Mouse (Mus musculus) heart, adult 2 months (tissue): ENCODE data around the gene Mllt3. TPM values are rescaled to one million over a fixed set of nuclear protein-coding genes. Genes with fewer than 3 reads are reported as not detected.

Experiments used
- DNase-seq, 2 experiments: peaks; one replicate each; pipeline ENCODE4 v3.0.0; 2021
- H3K27ac ChIP-seq: fragments of 200-600 bp; 2 replicates; pipeline ENCODE4 v1.8.1; 2022
- H3K27me3 ChIP-seq: fragments of 200-500 bp; 2 replicates; pipeline ENCODE4 v1.6.1; 2012; ENCODE audit warnings: mild to moderate bottlenecking, low read length, inconsistent platforms, mixed read lengths; ENCODE audit not compliant: control insufficient read depth, insufficient read depth
- H3K36me3 ChIP-seq: fragments of 200-500 bp; 2 replicates; pipeline ENCODE4 v1.6.1; 2012; ENCODE audit warnings: low read length, inconsistent platforms; ENCODE audit not compliant: control insufficient read depth, insufficient read depth
- H3K4me1 ChIP-seq: fragments of 200-500 bp; 2 replicates; pipeline ENCODE4 v1.6.1; 2011; ENCODE audit warnings: low read length; ENCODE audit not compliant: control insufficient read depth, insufficient read depth
- H3K4me3 ChIP-seq: fragments of 200-600 bp; 2 replicates; pipeline ENCODE4 v1.8.1; 2022
- H3K79me2 ChIP-seq: fragments of 200-500 bp; replicated peaks from 2 replicates; pipeline ENCODE4 v1.6.1; 2012; ENCODE audit warnings: mild to moderate bottlenecking, inconsistent platforms, low read length, moderate library complexity, mixed read lengths; ENCODE audit not compliant: control insufficient read depth, insufficient read depth
- H3K9ac ChIP-seq: fragments of 200-500 bp; 2 replicates; pipeline ENCODE4 v1.6.1; 2012; ENCODE audit warnings: low read depth, mild to moderate bottlenecking, control low read depth, inconsistent platforms, low read length, mixed read lengths
- CTCF ChIP-seq: fragments of 200-600 bp; IDR thresholded peaks from 2 replicates; pipeline ENCODE4 v1.8.1; 2022; ENCODE audit warnings: antibody characterized with exemption, mild to moderate bottlenecking, moderate library complexity
- EP300 ChIP-seq: fragments of 200-500 bp; IDR thresholded peaks from 2 replicates; pipeline ENCODE4 v1.6.1; 2011; ENCODE audit warnings: low read depth, low read length, control low read depth; ENCODE audit not compliant: insufficient read depth
- POLR2A ChIP-seq: fragments of 200-500 bp; IDR thresholded peaks from 2 replicates; pipeline ENCODE4 v1.6.1; 2011; ENCODE audit warnings: mild to moderate bottlenecking, low read depth, low read length, control low read depth; ENCODE audit not compliant: insufficient read depth
- WGBS: fragments of 180-500 bp; shearing (Covaris S2); methylation state at CpG from one replicate; pipeline ENCODE4 v1.1.7; 2018; 5-methylcytosine and 5-hydroxymethylcytosine counted together
- intact Hi-C: fragments of 180-260 bp; cut with DNase I; formaldehyde crosslinking; loops from one replicate; pipeline ENCODE4 v1.15.1; 2025
- polyA plus RNA-seq: library from polyadenylated mRNA; depleted of rRNA; stranded (reverse); fragments of >200 nt; gene quantifications from 2 replicates; pipeline ENCODE4 v1.2.3, GENCODE M21; 2012
- total RNA-seq, 2 experiments: library from RNA; stranded (reverse); gene quantifications; 2 replicates each; pipeline ENCODE4 v1.2.3; 2021

The Mllt3 gene
- total and polyA plus RNA-seq, 3 experiments: 3.8 to 15.2 (median 11.0) TPM

GRCm38 (mm10) chr4:88011870-88012572, 21.1 kb downstream of the Mllt3 start:
- peak in 1 of 2 experiments; percentile 1 for DNase-seq
- H3K36me3 ChIP-seq: no peaks in the 10 kb centered on the region
- 76% methylated on average over 4 of the region's 4 CpGs for WGBS
- H3K79me2 ChIP-seq: no peaks in the 10 kb centered on the region
- intact Hi-C loops: no loop called here
- H3K4me3 ChIP-seq: no peak overlapping the region
- TF ChIP-seq EP300: no peak
- TF ChIP-seq POLR2A: no peak
- no peak for TF ChIP-seq CTCF
- no peak overlapping the region for H3K27ac ChIP-seq
- H3K4me1 ChIP-seq: no peaks in the 10 kb centered on the region
- no peaks in the 10 kb centered on the region for H3K27me3 ChIP-seq
- H3K9ac ChIP-seq: no peak overlapping the region

- intact Hi-C loops: no loop called here
- Histone ChIP-seq H3K4me3 (no peak overlapping the region), H3K79me2 (no peaks in the 10 kb centered on the region), H3K9ac (no peak overlapping the region), H3K27ac (no peak overlapping the region), H3K4me1 (no peaks in the 10 kb centered on the region), H3K36me3 (no peaks in the 10 kb centered on the region), H3K27me3 (no peaks in the 10 kb centered on the region)
- no peak for DNase-seq
- TF ChIP-seq EP300: no peak
- no peak for TF ChIP-seq POLR2A
- TF ChIP-seq CTCF: no peak
- WGBS: 87% methylated on average over 5 of the region's 5 CpGs
Observed at GRCm38 (mm10) chr4:88010441-88010840, 22.7 kb downstream of the Mllt3 start.

GRCm38 (mm10) chr4:88005801-88006200, 27.4 kb downstream of the Mllt3 start:
- 88% methylated on average over 3 of the region's 3 CpGs for WGBS

DNA sequence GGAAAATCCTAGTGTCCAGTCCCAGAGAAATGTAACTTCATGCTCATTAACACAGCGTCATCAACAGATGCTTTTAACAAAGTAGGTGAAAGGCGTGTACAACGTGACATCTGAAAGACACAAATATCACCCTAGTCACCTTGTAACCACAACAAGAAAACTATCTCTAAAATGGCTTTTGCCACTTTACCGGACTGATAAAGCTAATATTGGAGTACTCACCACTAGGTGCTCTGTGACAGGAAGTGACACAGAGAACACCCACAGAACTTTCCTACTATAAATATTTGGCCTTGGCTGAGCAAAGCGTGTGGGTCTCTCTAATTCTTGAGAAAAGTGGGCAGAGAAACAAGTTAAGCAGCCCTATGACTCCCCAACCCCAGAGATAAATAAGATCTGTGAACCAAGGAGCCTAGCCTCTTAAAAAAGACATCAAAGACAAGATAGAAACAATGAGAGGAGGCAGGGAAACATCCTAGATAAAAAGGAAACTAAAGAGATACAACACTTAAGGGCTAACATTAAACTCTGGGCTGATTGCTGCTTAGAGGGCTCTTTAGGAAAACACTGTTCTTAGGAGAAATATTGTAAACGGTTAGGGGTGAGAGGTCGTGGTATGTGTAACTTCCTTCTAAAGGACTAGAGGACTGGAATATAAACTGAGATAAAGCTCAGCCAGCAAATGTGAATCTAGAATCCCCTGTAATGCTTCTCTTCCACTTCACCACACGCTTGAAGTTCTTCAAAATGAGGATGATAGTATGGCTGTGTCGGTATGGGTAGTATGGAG, 29.8 kb downstream of the Mllt3 start:
- Histone ChIP-seq H3K4me3 (no peak overlapping the region), H3K9ac (no peak overlapping the region), H3K79me2 (no peaks in the 10 kb centered on the region), H3K36me3 (peaks cover 6% of the 10 kb centered on the region), H3K27ac (no peak overlapping the region), H3K4me1 (no peaks in the 10 kb centered on the region; the same call in 1 of the 2 replicates), H3K27me3 (no peaks in the 10 kb centered on the region)
- TF ChIP-seq CTCF: peak; percentile 38
- no peak for TF ChIP-seq EP300
- intact Hi-C loops: no loop called here
- WGBS: 48% methylated on average over 9 of the region's 9 CpGs
- no peak for DNase-seq

More at GRCm38 (mm10) chr4:88005801-88006200, 27.4 kb downstream of the Mllt3 start:
- DNase-seq: no peak
- Histone ChIP-seq H3K79me2 (no peaks in the 10 kb centered on the region), H3K27ac (no peak overlapping the region), H3K36me3 (peaks cover 6% of the 10 kb centered on the region), H3K9ac (no peak overlapping the region), H3K4me1 (no peaks in the 10 kb centered on the region; the same call in 1 of the 2 replicates), H3K27me3 (no peaks in the 10 kb centered on the region), H3K4me3 (no peak overlapping the region)
- no peak for TF ChIP-seq EP300
- TF ChIP-seq CTCF: no peak
- no peak for TF ChIP-seq POLR2A
- intact Hi-C loops: no loop called here

GRCm38 (mm10) chr4:87991710-87992109, 41.5 kb downstream of the Mllt3 start:
- no peaks in the 10 kb centered on the region; the same call in 1 of the 2 replicates for H3K4me1 ChIP-seq
- no peak for TF ChIP-seq CTCF
- no peak for TF ChIP-seq POLR2A
- TF ChIP-seq EP300: no peak
- no peak overlapping the region for H3K9ac ChIP-seq
- no peaks in the 10 kb centered on the region for H3K27me3 ChIP-seq
- no peak overlapping the region for H3K27ac ChIP-seq
- no peak overlapping the region for H3K4me3 ChIP-seq
- no peaks in the 10 kb centered on the region; the same call in 1 of the 2 replicates for H3K36me3 ChIP-seq
- DNase-seq: no peak
- 97% methylated on average over 5 of the region's 5 CpGs for WGBS
- intact Hi-C loops: no loop called here
- no peaks in the 10 kb centered on the region for H3K79me2 ChIP-seq

- 95% methylated on average over 5 of the region's 5 CpGs for WGBS
- no peak overlapping the region for H3K9ac ChIP-seq
- no peak for DNase-seq
- H3K4me1 ChIP-seq: no peaks in the 10 kb centered on the region; the same call in 1 of the 2 replicates
- no peak for TF ChIP-seq EP300
- no peak for TF ChIP-seq POLR2A
- TF ChIP-seq CTCF: no peak
- H3K36me3 ChIP-seq: no peaks in the 10 kb centered on the region; the same call in 1 of the 2 replicates
- no peak overlapping the region for H3K4me3 ChIP-seq
- H3K27ac ChIP-seq: no peak overlapping the region
- intact Hi-C loops: no loop called here
- H3K79me2 ChIP-seq: no peaks in the 10 kb centered on the region
- no peaks in the 10 kb centered on the region for H3K27me3 ChIP-seq
Observed at GRCm38 (mm10) chr4:87990940-87991339, 42.2 kb downstream of the Mllt3 start.
